Mouse (Mus musculus): ENCODE data around the gene Adgre5. TPM values are rescaled to one million over a fixed set of nuclear protein-coding genes. Genes with fewer than 3 reads are reported as not detected.

Gene Adgre5
- polyA plus RNA-seq, 1 experiment from 2014 or later = 40.7 TPM

DNA sequence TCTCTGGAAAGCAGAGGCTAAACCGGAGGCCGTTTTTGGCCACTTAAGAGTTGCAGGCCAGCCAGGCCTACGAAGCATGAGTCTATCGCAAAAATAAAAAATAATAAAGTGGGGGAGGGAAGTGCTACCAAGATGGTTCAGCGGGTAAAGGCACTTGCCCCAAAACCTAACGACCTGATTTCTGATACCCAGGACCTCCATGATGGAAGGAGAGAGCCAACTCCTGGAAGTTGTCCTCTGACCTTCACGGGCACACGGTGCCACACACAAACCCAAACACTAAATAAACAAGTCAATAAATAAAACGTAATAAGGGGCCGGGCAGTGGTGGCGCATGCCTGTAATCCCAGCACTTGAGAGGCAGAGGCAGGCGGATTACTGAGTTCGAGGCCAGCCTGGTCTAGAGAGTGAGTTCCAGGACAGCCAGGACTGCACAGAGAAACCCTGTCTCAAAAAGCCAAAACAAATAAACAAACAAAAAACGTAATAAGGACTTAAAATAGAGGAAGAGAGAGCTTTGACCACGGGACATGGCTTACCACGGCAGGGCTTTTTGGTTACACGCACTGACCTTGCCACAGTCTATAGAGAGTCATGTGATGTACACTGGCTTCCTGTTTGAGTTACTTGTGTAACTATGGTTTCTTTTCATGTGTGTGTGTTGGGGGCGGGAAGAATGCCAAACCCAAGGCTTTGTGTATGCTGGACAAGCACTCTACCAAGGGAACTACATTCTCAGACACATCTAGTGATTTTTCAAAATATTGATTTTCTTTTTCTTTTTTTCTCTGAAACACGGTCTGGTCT is 926 bp upstream of the Adgre5 start:
- peak overlapping the region; percentile 81 for H3K27ac ChIP-seq (ENCODE audit: low read length)
- no peaks in the 10 kb centered on the region for H3K36me3 ChIP-seq (ENCODE audit: insufficient read depth, low read length)
- WGBS = 76% methylated on average over 19 of the region's 19 CpGs
- peaks cover 35% of the 10 kb centered on the region for H3K4me1 ChIP-seq (ENCODE audit: insufficient read depth, low read length)
- no peak for ATAC-seq (ENCODE audit: low FRiP score, low TSS enrichment)
- H3K27me3 ChIP-seq (ENCODE audit: insufficient read depth, low read length) = no peaks in the 10 kb centered on the region
- H3K4me2 ChIP-seq (replicated peaks; ENCODE audit: low read depth, low read length) = peak overlapping the region; percentile 90
- H3K9me3 ChIP-seq (ENCODE audit: low read length) = peaks cover 4% of the 10 kb centered on the region; the same call in 1 of the 2 replicates
- peak overlapping the region; percentile 81 for H3K9ac ChIP-seq (replicated peaks; ENCODE audit: low read length)
- H3K4me3 ChIP-seq (ENCODE audit: low read length) = peak overlapping the region; percentile 68

- peak overlapping the region; percentile 81 for H3K9ac ChIP-seq (replicated peaks; ENCODE audit: low read length)
- peak overlapping the region; percentile 81 for H3K27ac ChIP-seq (ENCODE audit: low read length)
- ATAC-seq (ENCODE audit: low FRiP score, low TSS enrichment) = no peak; the same call in 1 of the 2 replicates
- 12% methylated on average over 3 of the region's 3 CpGs for whole genome bisulfite sequencing
- peaks cover 5% of the 10 kb centered on the region; the same call in 1 of the 2 replicates for H3K9me3 ChIP-seq (ENCODE audit: low read length)
- H3K27me3 ChIP-seq (ENCODE audit: insufficient read depth, low read length) = no peaks in the 10 kb centered on the region
- H3K4me1 ChIP-seq (ENCODE audit: insufficient read depth, low read length) = peaks cover 35% of the 10 kb centered on the region
- H3K4me3 ChIP-seq (ENCODE audit: low read length) = peak overlapping the region; percentile 68
- H3K4me2 ChIP-seq (replicated peaks; ENCODE audit: low read depth, low read length) = peak overlapping the region; percentile 90
- no peaks in the 10 kb centered on the region for H3K36me3 ChIP-seq (ENCODE audit: insufficient read depth, low read length)
Measured at GRCm38 (mm10) chr8:83740586-83740975, 545 bp downstream of the Adgre5 start.

DNA sequence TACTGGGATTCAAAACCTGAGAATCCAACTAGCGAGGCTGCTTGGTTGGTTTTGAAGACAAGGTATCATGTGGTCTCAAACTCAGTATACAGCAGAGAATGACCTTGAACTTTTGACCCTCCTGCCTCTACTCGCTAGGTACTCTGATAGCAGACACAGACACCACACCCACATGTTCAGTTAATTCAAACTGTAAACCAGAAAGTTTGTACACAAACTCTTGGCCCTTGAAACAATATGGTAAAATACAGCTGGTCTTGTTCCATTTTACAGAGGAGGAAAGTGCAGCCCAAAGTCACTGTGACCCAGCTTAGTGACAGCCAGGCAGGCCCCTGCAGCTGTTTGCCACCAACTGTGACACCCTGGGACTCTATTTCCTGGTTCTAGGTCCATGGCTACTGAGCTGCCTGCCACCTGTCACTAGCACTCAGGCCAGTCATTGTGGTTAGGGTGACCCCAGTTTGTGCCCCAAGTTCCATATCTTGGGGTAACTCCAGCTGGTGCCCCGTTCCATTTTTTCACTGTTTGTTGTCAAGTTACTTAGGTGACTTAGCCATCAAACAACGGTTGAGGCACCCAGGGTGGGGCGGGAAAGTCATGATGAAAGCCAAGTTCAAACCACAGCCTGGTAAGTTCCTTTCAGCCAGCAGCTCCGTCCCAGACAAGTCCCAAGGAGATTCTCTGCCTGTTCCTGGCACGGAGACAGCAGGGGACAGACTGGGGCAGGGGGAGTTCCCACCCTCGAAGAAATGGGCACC is 1.2 kb downstream of the Adgre5 start:
- Histone ChIP-seq H3K9ac (replicated peaks; ENCODE audit: low read length) (peak overlapping the region; percentile 81), H3K36me3 (ENCODE audit: insufficient read depth, low read length) (no peaks in the 10 kb centered on the region), H3K27ac (ENCODE audit: low read length) (peak overlapping the region; percentile 84), H3K4me3 (ENCODE audit: low read length) (peak overlapping the region; percentile 68), H3K4me2 (replicated peaks; ENCODE audit: low read depth, low read length) (peak overlapping the region; percentile 90), H3K4me1 (ENCODE audit: insufficient read depth, low read length) (peaks cover 35% of the 10 kb centered on the region), H3K9me3 (ENCODE audit: low read length) (peaks cover 5% of the 10 kb centered on the region; the same call in 1 of the 2 replicates), H3K27me3 (ENCODE audit: insufficient read depth, low read length) (no peaks in the 10 kb centered on the region)
- 47% methylated on average over 8 of the region's 8 CpGs for WGBS
- ATAC-seq (ENCODE audit: low FRiP score, low TSS enrichment) = no peak

- 65% methylated on average over 10 of the region's 10 CpGs for WGBS
- H3K27me3 ChIP-seq (ENCODE audit: insufficient read depth, low read length) = no peaks in the 10 kb centered on the region
- ATAC-seq (ENCODE audit: low FRiP score, low TSS enrichment) = peak; percentile 36
- H3K36me3 ChIP-seq (ENCODE audit: insufficient read depth, low read length) = no peaks in the 10 kb centered on the region
- H3K27ac ChIP-seq (ENCODE audit: low read length) = peak overlapping the region; percentile 84
- peak overlapping the region; percentile 90 for H3K4me2 ChIP-seq (replicated peaks; ENCODE audit: low read depth, low read length)
- H3K9ac ChIP-seq (replicated peaks; ENCODE audit: low read length) = peak overlapping the region; percentile 57
- H3K4me3 ChIP-seq (ENCODE audit: low read length) = peak overlapping the region; percentile 68
- H3K4me1 ChIP-seq (ENCODE audit: insufficient read depth, low read length) = peaks cover 35% of the 10 kb centered on the region
- H3K9me3 ChIP-seq (ENCODE audit: low read length) = peaks cover 5% of the 10 kb centered on the region; the same call in 1 of the 2 replicates
Measured at GRCm38 (mm10) chr8:83738949-83739710, 2.0 kb downstream of the Adgre5 start.

DNA sequence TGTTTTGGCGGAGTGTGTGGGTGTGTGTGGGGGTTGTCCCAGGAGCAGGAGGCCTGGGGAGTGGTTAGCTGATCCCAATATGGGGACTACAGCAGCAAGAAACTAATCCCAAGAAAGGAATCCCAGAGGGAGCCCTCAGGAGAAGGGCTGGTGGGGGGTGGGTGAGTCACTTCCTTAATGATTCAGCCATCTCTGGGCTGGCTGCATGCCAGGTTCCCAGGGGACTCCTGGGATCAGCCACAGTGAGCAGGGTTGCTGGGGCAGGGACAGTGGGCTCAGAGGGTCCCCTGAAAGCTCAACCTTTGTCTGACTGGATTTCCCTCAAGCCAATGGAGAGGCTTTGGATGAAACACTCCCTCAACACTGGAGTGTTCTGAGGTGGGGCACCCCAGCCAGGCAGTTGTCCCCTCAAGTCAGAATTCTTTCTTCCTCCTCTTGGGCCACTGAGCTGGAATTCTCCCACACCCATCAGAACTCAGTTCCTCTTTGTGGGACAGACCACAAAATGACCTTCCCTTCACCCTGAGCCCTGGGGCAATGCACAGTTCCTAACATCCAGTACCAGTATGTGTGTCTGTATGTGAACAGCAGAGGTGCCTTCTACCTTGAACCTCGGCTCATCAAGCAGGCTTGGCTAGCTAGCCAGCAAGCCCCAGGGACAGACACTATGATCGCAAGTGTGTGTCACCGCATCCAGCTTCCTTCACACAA is 3.1 kb downstream of the Adgre5 start:
- H3K4me1 ChIP-seq (ENCODE audit: insufficient read depth, low read length) = peaks cover 35% of the 10 kb centered on the region
- H3K4me2 ChIP-seq (replicated peaks; ENCODE audit: low read depth, low read length) = peak overlapping the region; percentile 90
- no peaks in the 10 kb centered on the region for H3K27me3 ChIP-seq (ENCODE audit: insufficient read depth, low read length)
- 33% methylated on average over 4 of the region's 4 CpGs for WGBS
- ATAC-seq (ENCODE audit: low FRiP score, low TSS enrichment) = peak; percentile 50
- 0 out of 2 replicates have a peak overlapping the region, but pooled peaks have one; percentile 1 for H3K4me3 ChIP-seq (ENCODE audit: low read length)
- peaks cover 5% of the 10 kb centered on the region; the same call in 1 of the 2 replicates for H3K9me3 ChIP-seq (ENCODE audit: low read length)
- peak overlapping the region; percentile 29 for H3K9ac ChIP-seq (replicated peaks; ENCODE audit: low read length)
- H3K27ac ChIP-seq (ENCODE audit: low read length) = peak overlapping the region; percentile 84
- no peaks in the 10 kb centered on the region for H3K36me3 ChIP-seq (ENCODE audit: insufficient read depth, low read length)

DNA sequence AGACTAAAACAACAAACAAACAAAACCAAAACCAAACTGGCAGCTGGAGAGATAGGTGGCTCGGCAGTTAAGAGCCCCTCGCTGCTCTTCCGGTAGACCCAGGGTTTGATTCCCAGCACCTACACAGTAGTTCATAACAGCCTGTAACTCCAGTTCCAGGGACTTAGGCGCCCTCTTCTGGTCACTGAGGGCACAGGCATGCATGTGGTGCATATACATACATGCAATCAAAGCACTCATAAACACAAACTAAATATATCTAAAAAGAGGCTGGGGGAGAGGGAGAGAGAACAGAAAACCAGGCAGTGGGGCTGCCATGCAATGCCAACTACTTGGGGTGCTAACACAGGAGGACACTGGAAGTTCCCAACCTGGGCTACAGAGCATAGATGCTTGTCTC is 3.8 kb downstream of the Adgre5 start:
- Histone ChIP-seq H3K4me2 (replicated peaks; ENCODE audit: low read depth, low read length) (peak overlapping the region; percentile 90), H3K4me1 (ENCODE audit: insufficient read depth, low read length) (peaks cover 35% of the 10 kb centered on the region), H3K36me3 (ENCODE audit: insufficient read depth, low read length) (no peaks in the 10 kb centered on the region), H3K27ac (ENCODE audit: low read length) (peak overlapping the region; percentile 84), H3K4me3 (ENCODE audit: low read length) (no peak overlapping the region), H3K27me3 (ENCODE audit: insufficient read depth, low read length) (no peaks in the 10 kb centered on the region), H3K9me3 (ENCODE audit: low read length) (peaks cover 5% of the 10 kb centered on the region; the same call in 1 of the 2 replicates), H3K9ac (replicated peaks; ENCODE audit: low read length) (no peak overlapping the region)
- 85% methylated on average over 4 of the region's 4 CpGs for WGBS
- ATAC-seq (ENCODE audit: low FRiP score, low TSS enrichment) = no peak

DNA sequence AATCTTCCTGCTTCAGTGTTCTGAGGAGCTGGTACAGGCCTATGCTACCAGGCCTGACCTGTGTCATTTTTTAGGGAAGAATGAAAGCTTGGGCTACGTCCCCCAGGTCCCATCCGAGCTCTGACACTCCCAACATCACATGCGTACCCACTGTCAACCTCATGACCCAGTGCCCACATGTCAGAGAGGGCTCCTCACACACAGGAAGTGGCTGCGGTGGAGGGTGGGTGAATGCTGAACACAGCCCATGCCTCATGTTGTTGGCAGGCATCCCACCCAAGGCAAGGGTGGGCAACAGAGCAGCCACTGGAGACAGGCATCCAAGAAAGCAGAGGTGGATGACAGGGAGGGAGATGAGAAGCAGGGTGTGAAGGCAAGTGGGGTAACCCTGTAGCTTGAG is 4.4 kb downstream of the Adgre5 start:
- no peak for ATAC-seq (ENCODE audit: low FRiP score, low TSS enrichment)
- H3K9me3 ChIP-seq (ENCODE audit: low read length) = peaks cover 5% of the 10 kb centered on the region; the same call in 1 of the 2 replicates
- H3K4me2 ChIP-seq (replicated peaks; ENCODE audit: low read depth, low read length) = no peak overlapping the region
- no peaks in the 10 kb centered on the region; the same call in 1 of the 2 replicates for H3K36me3 ChIP-seq (ENCODE audit: insufficient read depth, low read length)
- WGBS = 85% methylated on average over 4 of the region's 4 CpGs
- no peak overlapping the region for H3K27ac ChIP-seq (ENCODE audit: low read length)
- H3K9ac ChIP-seq (replicated peaks; ENCODE audit: low read length) = no peak overlapping the region
- H3K4me1 ChIP-seq (ENCODE audit: insufficient read depth, low read length) = peaks cover 35% of the 10 kb centered on the region
- H3K4me3 ChIP-seq (ENCODE audit: low read length) = no peak overlapping the region
- no peaks in the 10 kb centered on the region for H3K27me3 ChIP-seq (ENCODE audit: insufficient read depth, low read length)

DNA sequence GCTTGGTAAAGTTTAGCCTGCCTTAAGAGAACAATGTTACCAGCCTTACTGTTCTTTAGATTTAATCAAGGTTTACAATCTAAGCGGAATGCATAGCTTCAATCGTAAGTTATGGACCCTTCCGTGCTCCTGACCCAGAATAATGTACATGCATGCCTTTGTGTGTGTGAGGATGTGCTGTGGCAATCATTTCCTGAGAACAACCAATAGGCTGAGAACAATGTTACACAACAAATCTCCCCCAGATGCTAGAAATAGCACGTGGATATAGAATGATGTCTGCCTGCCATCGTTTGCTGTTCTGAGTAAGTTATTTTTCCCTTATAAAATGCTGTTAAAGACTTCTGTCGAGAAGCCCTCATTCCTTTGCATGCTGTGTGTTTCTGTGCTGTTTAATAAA is 8.2 kb downstream of the Adgre5 start:
- Histone ChIP-seq H3K4me3 (ENCODE audit: low read length) (no peak overlapping the region), H3K27ac (ENCODE audit: low read length) (no peak overlapping the region), H3K9me3 (ENCODE audit: low read length) (peaks cover 5% of the 10 kb centered on the region; the same call in 1 of the 2 replicates), H3K4me2 (replicated peaks; ENCODE audit: low read depth, low read length) (no peak overlapping the region), H3K4me1 (ENCODE audit: insufficient read depth, low read length) (peaks cover 8% of the 10 kb centered on the region), H3K36me3 (ENCODE audit: insufficient read depth, low read length) (peaks cover 12% of the 10 kb centered on the region), H3K27me3 (ENCODE audit: insufficient read depth, low read length) (no peaks in the 10 kb centered on the region), H3K9ac (replicated peaks; ENCODE audit: low read length) (no peak overlapping the region)
- ATAC-seq (ENCODE audit: low FRiP score, low TSS enrichment) = no peak
- 79% methylated on average over 6 of the region's 6 CpGs for WGBS

DNA sequence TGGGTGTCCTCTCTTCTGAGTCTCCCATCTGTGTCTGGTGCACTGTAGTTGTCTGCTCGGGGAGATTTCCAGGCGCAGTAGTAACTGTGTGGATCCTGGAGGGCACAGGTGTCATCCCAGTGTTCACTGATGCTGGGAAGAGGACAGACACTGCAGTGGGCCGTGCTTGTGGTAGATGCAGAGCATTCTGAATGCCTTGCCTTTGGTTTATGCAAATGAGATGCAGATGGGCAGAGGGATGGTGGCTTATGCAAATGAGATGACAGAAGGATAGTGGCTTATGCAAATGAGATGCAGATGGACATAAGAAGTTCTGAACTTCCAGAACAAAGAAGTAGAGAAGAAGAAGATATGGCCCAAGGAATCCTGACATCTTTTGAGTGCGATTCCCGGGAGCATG is 9.2 kb downstream of the Adgre5 start:
- no peak overlapping the region for H3K27ac ChIP-seq (ENCODE audit: low read length)
- H3K9me3 ChIP-seq (ENCODE audit: low read length) = 0 out of 2 replicates have a peak, but pooled peaks cover under 1% of the 10 kb centered on the region
- H3K4me3 ChIP-seq (ENCODE audit: low read length) = no peak overlapping the region
- H3K4me2 ChIP-seq (replicated peaks; ENCODE audit: low read depth, low read length) = no peak overlapping the region
- peaks cover 14% of the 10 kb centered on the region for H3K36me3 ChIP-seq (ENCODE audit: insufficient read depth, low read length)
- no peak for ATAC-seq (ENCODE audit: low FRiP score, low TSS enrichment)
- H3K4me1 ChIP-seq (ENCODE audit: insufficient read depth, low read length) = no peaks in the 10 kb centered on the region
- no peak overlapping the region for H3K9ac ChIP-seq (replicated peaks; ENCODE audit: low read length)
- H3K27me3 ChIP-seq (ENCODE audit: insufficient read depth, low read length) = no peaks in the 10 kb centered on the region
- WGBS = 77% methylated on average over 5 of the region's 5 CpGs
